Mouse (Mus musculus): Measurements from ENCODE around the gene Epha1. TPM values are rescaled to one million over a fixed set of nuclear protein-coding genes. Genes with fewer than 3 reads are reported as not detected.
A peak's percentile ranks its signal among the peaks of the same experiment; 100 is the strongest.

Epha1 gene
- polyA plus RNA-seq, 1 experiment from 2014 or later, result 4.3 TPM

- no peak overlapping the region for H3K4me2 ChIP-seq (ENCODE audit: low read depth, low read length)
- WGBS, result 74% methylated on average over 3 of the region's 3 CpGs
- no peak overlapping the region for H3K4me3 ChIP-seq (ENCODE audit: low read depth, low read length)
- no peak overlapping the region for H3K27ac ChIP-seq (replicated peaks; ENCODE audit: low read depth, low read length)
- H3K4me1 ChIP-seq (ENCODE audit: control insufficient read depth, insufficient read depth, low read length), result no peaks in the 10 kb centered on the region
- no peaks in the 10 kb centered on the region for H3K36me3 ChIP-seq (ENCODE audit: control insufficient read depth, insufficient read depth, low read length)
- no peaks in the 10 kb centered on the region for H3K27me3 ChIP-seq (replicated peaks; ENCODE audit: control insufficient read depth, insufficient read depth, low read length)
- no peak overlapping the region for H3K9ac ChIP-seq (ENCODE audit: low read depth, low read length)
- DNase-seq (ENCODE audit: low spot score) (no peak), ATAC-seq (ENCODE audit: low read depth) (no peak)
- no peaks in the 10 kb centered on the region for H3K9me3 ChIP-seq (ENCODE audit: control insufficient read depth, low read length)
Observed at GRCm38 (mm10) chr6:42330216-42330615, 42.9 kb downstream of the Epha1 start.

- no peaks in the 10 kb centered on the region for H3K9me3 ChIP-seq (ENCODE audit: control insufficient read depth, low read length)
- peaks cover 6% of the 10 kb centered on the region; the same call in 1 of the 2 replicates for H3K27me3 ChIP-seq (replicated peaks; ENCODE audit: control insufficient read depth, insufficient read depth, low read length)
- ATAC-seq (ENCODE audit: low read depth), result no peak
- H3K4me3 ChIP-seq (ENCODE audit: low read depth, low read length), result no peak overlapping the region
- no peak overlapping the region for H3K9ac ChIP-seq (ENCODE audit: low read depth, low read length)
- WGBS, result 74% methylated on average over 3 of the region's 3 CpGs
- no peaks in the 10 kb centered on the region for H3K36me3 ChIP-seq (ENCODE audit: control insufficient read depth, insufficient read depth, low read length)
- H3K4me1 ChIP-seq (ENCODE audit: control insufficient read depth, insufficient read depth, low read length), result no peaks in the 10 kb centered on the region
- no peak for DNase-seq (ENCODE audit: low spot score)
- no peak overlapping the region for H3K27ac ChIP-seq (replicated peaks; ENCODE audit: low read depth, low read length)
- H3K4me2 ChIP-seq (ENCODE audit: low read depth, low read length), result no peak overlapping the region
Observed at GRCm38 (mm10) chr6:42328757-42329156, 44.3 kb downstream of the Epha1 start.

GRCm38 (mm10) chr6:42326509-42326908 lies 46.6 kb downstream of the Epha1 start:
- H3K4me1 ChIP-seq (ENCODE audit: control insufficient read depth, insufficient read depth, low read length), result 0 out of 2 replicates have a peak, but pooled peaks cover 4% of the 10 kb centered on the region
- H3K27me3 ChIP-seq (replicated peaks; ENCODE audit: control insufficient read depth, insufficient read depth, low read length), result peaks cover 22% of the 10 kb centered on the region
- H3K9me3 ChIP-seq (ENCODE audit: control insufficient read depth, low read length), result no peaks in the 10 kb centered on the region
- H3K9ac ChIP-seq (ENCODE audit: low read depth, low read length), result no peak overlapping the region
- H3K27ac ChIP-seq (replicated peaks; ENCODE audit: low read depth, low read length), result no peak overlapping the region
- ATAC-seq (ENCODE audit: low read depth) (no peak), DNase-seq (ENCODE audit: low spot score) (no peak)
- H3K4me2 ChIP-seq (ENCODE audit: low read depth, low read length), result no peak overlapping the region
- no peak overlapping the region for H3K4me3 ChIP-seq (ENCODE audit: low read depth, low read length)
- no peaks in the 10 kb centered on the region for H3K36me3 ChIP-seq (ENCODE audit: control insufficient read depth, insufficient read depth, low read length)
- 94% methylated on average over 3 of the region's 3 CpGs for WGBS

- 4% methylated on average over 7 of the region's 7 CpGs for WGBS
- DNase-seq (ENCODE audit: low spot score) (peak; percentile 36), ATAC-seq (ENCODE audit: low read depth) (no peak)
- Histone ChIP-seq H3K27me3 (replicated peaks; ENCODE audit: control insufficient read depth, insufficient read depth, low read length) (peaks cover 22% of the 10 kb centered on the region), H3K4me1 (ENCODE audit: control insufficient read depth, insufficient read depth, low read length) (0 out of 2 replicates have a peak, but pooled peaks cover 4% of the 10 kb centered on the region), H3K4me3 (ENCODE audit: low read depth, low read length) (peak overlapping the region; percentile 62), H3K36me3 (ENCODE audit: control insufficient read depth, insufficient read depth, low read length) (no peaks in the 10 kb centered on the region), H3K27ac (replicated peaks; ENCODE audit: low read depth, low read length) (no peak overlapping the region), H3K4me2 (ENCODE audit: low read depth, low read length) (peak overlapping the region; percentile 79), H3K9ac (ENCODE audit: low read depth, low read length) (no peak overlapping the region), H3K9me3 (ENCODE audit: control insufficient read depth, low read length) (no peaks in the 10 kb centered on the region)
Observed at GRCm38 (mm10) chr6:42325268-42325609, 47.8 kb downstream of the Epha1 start.

- DNase-seq (ENCODE audit: low spot score) (peak; percentile 46), ATAC-seq (ENCODE audit: low read depth) (peak; percentile 89)
- Histone ChIP-seq H3K36me3 (ENCODE audit: control insufficient read depth, insufficient read depth, low read length) (no peaks in the 10 kb centered on the region), H3K4me3 (ENCODE audit: low read depth, low read length) (peak within 1 kb of the TSS; percentile 62), H3K4me1 (ENCODE audit: control insufficient read depth, insufficient read depth, low read length) (0 out of 2 replicates have a peak, but pooled peaks cover 4% of the 10 kb centered on the region), H3K27ac (replicated peaks; ENCODE audit: low read depth, low read length) (no peak within 1 kb of the TSS; the same call in 1 of the 2 replicates), H3K27me3 (replicated peaks; ENCODE audit: control insufficient read depth, insufficient read depth, low read length) (peaks cover 22% of the 10 kb centered on the region), H3K4me2 (ENCODE audit: low read depth, low read length) (peak within 1 kb of the TSS; percentile 79), H3K9ac (ENCODE audit: low read depth, low read length) (peak within 1 kb of the TSS; percentile 66), H3K9me3 (ENCODE audit: control insufficient read depth, low read length) (no peaks in the 10 kb centered on the region)
- WGBS, result under 1% methylated on average over 18 of the region's 68 CpGs
Observed at GRCm38 (mm10) chr6:42324482-42325267, 48.4 kb downstream of the Epha1 start, which contains the start of gene Fam131b. Gene Fam131b (minus strand): TSS chr6:42324643.

- Histone ChIP-seq H3K36me3 (ENCODE audit: control insufficient read depth, insufficient read depth, low read length) (no peaks in the 10 kb centered on the region), H3K4me1 (ENCODE audit: control insufficient read depth, insufficient read depth, low read length) (0 out of 2 replicates have a peak, but pooled peaks cover 4% of the 10 kb centered on the region), H3K4me3 (ENCODE audit: low read depth, low read length) (peak overlapping the region; percentile 62), H3K27me3 (replicated peaks; ENCODE audit: control insufficient read depth, insufficient read depth, low read length) (peaks cover 22% of the 10 kb centered on the region), H3K27ac (replicated peaks; ENCODE audit: low read depth, low read length) (no peak overlapping the region; the same call in 1 of the 2 replicates), H3K4me2 (ENCODE audit: low read depth, low read length) (peak overlapping the region; percentile 79), H3K9me3 (ENCODE audit: control insufficient read depth, low read length) (no peaks in the 10 kb centered on the region), H3K9ac (ENCODE audit: low read depth, low read length) (peak overlapping the region; percentile 66)
- ATAC-seq (ENCODE audit: low read depth) (peak; percentile 58), DNase-seq (ENCODE audit: low spot score) (peak; percentile 10)
- 0% methylated on average over 15 of the region's 32 CpGs for WGBS
Observed at GRCm38 (mm10) chr6:42324067-42324481, 49.0 kb downstream of the Epha1 start.

GRCm38 (mm10) chr6:42323371-42324066 lies 49.5 kb downstream of the Epha1 start:
- H3K9ac ChIP-seq (ENCODE audit: low read depth, low read length), result peak overlapping the region; percentile 66
- no peaks in the 10 kb centered on the region for H3K9me3 ChIP-seq (ENCODE audit: control insufficient read depth, low read length)
- H3K27ac ChIP-seq (replicated peaks; ENCODE audit: low read depth, low read length), result no peak overlapping the region
- H3K36me3 ChIP-seq (ENCODE audit: control insufficient read depth, insufficient read depth, low read length), result no peaks in the 10 kb centered on the region
- peak overlapping the region; percentile 79 for H3K4me2 ChIP-seq (ENCODE audit: low read depth, low read length)
- 0 out of 2 replicates have a peak, but pooled peaks cover 4% of the 10 kb centered on the region for H3K4me1 ChIP-seq (ENCODE audit: control insufficient read depth, insufficient read depth, low read length)
- 2% methylated on average over 22 of the region's 28 CpGs for WGBS
- H3K27me3 ChIP-seq (replicated peaks; ENCODE audit: control insufficient read depth, insufficient read depth, low read length), result peaks cover 22% of the 10 kb centered on the region
- H3K4me3 ChIP-seq (ENCODE audit: low read depth, low read length), result peak overlapping the region; percentile 62
- ATAC-seq (ENCODE audit: low read depth), result no peak; the same call in 1 of the 2 replicates
- no peak for DNase-seq (ENCODE audit: low spot score)

GRCm38 (mm10) chr6:42318293-42318692 lies 54.8 kb downstream of the Epha1 start:
- Histone ChIP-seq H3K9ac (ENCODE audit: low read depth, low read length) (no peak overlapping the region), H3K4me3 (ENCODE audit: low read depth, low read length) (no peak overlapping the region), H3K4me2 (ENCODE audit: low read depth, low read length) (no peak overlapping the region), H3K36me3 (ENCODE audit: control insufficient read depth, insufficient read depth, low read length) (no peaks in the 10 kb centered on the region), H3K27me3 (replicated peaks; ENCODE audit: control insufficient read depth, insufficient read depth, low read length) (peaks cover 11% of the 10 kb centered on the region), H3K9me3 (ENCODE audit: control insufficient read depth, low read length) (no peaks in the 10 kb centered on the region), H3K27ac (replicated peaks; ENCODE audit: low read depth, low read length) (no peak overlapping the region), H3K4me1 (ENCODE audit: control insufficient read depth, insufficient read depth, low read length) (no peaks in the 10 kb centered on the region)
- DNase-seq (ENCODE audit: low spot score), result no peak
- ATAC-seq (ENCODE audit: low read depth), result no peak
- 81% methylated on average over 4 of the region's 4 CpGs for WGBS

All from embryonic facial prominence, embryonic 14.5 days (tissue).